Mouse (Mus musculus): ENCODE results near the gene Sgsm3. TPM values are rescaled to one million over a fixed set of nuclear protein-coding genes. Genes with fewer than 3 reads are reported as not detected.

Sgsm3 gene
- total RNA-seq, 2 experiments from 2014 or later = 77.2 to 91.3 TPM

DNA sequence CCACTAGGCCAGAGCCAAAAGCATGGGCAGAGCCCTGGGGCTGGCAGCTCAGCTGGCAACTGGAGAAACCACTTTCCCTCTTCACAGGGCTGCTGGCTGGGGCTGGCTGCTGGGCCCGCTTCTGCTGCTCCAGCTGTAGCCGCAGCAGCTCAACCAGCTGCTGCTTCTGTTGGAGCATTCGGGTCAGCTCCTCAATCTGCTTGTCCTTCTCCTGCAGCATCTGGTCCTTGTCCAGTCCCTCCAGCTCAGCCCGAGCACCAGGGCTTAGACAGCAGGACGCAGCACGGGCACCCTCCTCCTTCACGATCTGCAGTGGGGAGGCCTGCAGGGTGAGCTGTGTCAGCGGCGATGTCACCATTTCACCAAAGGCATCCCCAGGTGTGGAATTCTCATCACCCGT is 38.9 kb downstream of the Sgsm3 start:
- intact Hi-C loops (cut with DNase I) = no loop called here
- DNase-seq (ENCODE audit: low spot score in 2 of 2) = no peak

DNA sequence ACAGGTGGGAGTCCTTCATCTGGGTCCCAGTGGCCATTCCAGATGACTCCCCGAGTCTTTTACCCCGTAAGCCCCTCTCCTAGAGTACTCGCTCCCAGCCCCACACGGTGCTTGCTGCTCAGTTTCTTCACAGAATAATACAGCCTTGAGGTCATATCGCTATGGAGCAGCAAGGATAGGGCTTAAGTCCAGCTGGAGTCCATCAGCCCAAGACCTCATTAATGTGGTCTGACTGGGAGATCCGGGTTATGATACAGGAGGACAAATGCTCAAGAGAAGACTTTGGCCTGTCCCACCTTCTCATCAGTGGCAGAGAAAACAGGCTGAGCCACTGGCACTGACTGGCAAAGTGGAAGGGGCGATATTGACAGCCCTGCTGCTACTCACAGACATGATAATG is 39.7 kb downstream of the Sgsm3 start:
- no peak for DNase-seq (ENCODE audit: low spot score in 2 of 2)
- intact Hi-C loops (cut with DNase I) = no loop called here

DNA sequence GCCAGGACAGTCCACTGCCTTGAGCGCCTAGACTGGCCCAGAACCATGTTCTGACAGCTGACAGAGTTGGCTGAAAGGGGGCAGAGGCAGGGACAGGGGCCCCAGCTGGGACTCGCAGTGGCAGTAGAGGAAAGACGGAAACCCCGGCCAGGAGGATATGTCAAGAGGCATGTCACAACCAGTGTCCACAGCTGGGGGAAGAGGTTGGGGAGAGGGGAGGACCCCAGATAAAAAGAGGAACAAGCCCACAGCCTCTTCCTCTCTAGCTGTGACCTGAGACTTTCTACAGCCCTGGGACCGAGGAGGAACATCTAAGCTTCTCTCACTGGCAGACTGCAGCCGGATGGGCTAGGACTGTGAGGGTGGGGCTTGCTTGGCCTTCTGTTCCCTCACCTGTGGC is 43.8 kb downstream of the Sgsm3 start:
- intact Hi-C loops (cut with DNase I) = no loop called here
- no peak for DNase-seq (ENCODE audit: low spot score in 2 of 2)

DNA sequence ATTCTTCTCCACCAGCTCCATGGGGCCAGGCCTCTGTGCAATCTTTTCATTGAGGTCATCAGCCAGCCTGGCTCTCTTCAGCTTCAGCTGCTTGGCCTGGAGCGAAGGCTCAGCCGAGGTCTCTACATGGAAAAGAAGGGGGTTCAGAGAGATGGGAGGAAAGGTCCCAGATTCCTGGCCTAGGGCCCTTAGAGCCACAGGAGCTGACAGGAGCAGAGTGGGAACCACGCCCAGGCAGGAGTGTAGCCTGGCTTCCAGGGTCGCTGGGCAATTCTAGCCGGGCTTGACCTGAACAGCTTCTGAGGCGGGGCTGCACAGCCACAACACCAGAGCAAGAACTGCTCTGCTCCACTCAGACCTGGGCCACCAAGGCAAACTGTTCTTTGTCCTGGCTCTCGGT is 44.9 kb downstream of the Sgsm3 start:
- intact Hi-C loops (cut with DNase I) = no loop called here
- DNase-seq (ENCODE audit: low spot score in 2 of 2) = no peak

DNA sequence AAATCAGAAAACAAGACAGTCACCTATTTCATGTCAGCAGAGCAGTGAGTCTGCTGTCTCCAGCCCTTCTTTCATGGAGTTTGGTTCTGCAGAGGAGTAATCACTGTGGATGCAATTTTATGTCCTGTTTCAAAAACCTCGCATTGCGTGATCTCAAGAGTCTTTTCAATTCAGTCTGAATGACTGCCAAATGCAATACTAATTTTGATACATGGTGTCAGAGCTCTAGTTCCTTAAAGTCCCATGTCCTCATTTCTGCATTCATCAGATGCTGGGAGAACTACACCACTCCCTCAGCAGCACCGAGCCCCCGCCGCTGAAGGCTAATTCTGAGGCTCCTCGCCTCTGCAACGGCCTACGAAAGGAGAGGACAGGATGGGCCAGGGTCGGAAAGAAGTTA is 46.3 kb downstream of the Sgsm3 start:
- DNase-seq (ENCODE audit: low spot score in 2 of 2) = peak in 1 of 2 experiments; percentile 69
- intact Hi-C loops (cut with DNase I) = no loop called here

DNA sequence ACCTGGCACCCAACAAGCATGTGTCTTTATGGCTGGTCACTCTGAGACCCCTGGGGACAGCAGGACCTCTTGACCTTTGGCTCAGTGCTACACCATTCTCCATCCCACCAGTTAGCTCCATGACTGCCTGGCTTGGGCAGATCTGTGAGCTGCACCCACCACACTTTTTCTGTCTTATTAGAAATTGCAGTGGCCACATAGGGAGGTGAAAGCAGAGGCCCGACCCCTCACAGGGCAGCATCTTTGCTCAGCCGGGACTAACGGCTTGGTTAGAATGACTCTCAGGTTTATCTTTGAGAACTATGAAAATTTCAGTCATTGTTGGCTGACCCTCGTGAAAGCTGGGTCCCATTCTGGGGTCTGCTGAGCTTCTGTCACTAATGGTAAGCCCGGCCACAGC is 49.3 kb downstream of the Sgsm3 start:
- no peak for DNase-seq (ENCODE audit: low spot score in 2 of 2)
- intact Hi-C loops (cut with DNase I) = loop anchor here (1.0 to 5.0 kb wide), 2 partner anchors 35 to 172 kb away; no protein-coding TSS in a partner anchor

DNA sequence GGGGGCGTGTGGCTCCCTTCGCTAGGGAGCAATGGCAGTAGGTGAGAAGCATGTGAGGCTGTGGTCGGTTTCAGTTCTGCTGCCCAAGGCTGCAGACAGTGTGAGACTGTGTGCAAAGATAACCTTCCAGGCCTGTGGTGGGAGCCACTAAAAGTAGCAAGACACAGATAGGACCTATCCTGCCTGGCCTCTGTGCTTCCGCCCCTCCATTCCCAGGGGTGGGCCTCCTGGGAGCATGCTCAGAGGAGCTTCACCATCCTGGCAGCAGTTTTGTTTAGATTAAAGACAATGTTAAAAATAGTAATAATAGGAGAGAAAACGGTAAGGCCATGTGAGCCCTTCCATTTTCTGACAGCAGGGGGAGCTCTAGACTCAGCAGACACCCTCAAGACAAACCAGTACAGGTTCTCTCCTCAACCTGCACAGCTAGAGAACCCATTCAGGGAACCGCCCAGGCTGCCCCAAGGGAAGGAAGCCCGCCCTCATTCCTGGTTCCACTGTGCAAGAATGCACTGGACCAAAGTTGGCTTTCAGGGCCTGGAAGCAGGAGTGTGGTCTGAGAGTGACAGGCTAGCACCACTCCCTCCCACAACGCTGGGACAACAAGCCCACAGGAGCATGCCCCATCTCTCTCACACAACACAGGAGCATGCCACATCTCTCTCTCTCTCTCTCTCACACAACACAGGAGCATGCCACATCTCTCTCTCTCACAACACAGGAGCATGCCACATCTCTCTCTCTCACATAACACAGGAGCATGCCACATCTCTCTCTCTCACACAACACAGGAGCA is 50.0 kb downstream of the Sgsm3 start:
- peak; percentile 86 for DNase-seq (ENCODE audit: low spot score in 2 of 2)
- intact Hi-C loops (cut with DNase I) = loop anchor here (1.0 to 5.0 kb wide), 2 partner anchors 35 to 172 kb away; no protein-coding TSS in a partner anchor

DNA sequence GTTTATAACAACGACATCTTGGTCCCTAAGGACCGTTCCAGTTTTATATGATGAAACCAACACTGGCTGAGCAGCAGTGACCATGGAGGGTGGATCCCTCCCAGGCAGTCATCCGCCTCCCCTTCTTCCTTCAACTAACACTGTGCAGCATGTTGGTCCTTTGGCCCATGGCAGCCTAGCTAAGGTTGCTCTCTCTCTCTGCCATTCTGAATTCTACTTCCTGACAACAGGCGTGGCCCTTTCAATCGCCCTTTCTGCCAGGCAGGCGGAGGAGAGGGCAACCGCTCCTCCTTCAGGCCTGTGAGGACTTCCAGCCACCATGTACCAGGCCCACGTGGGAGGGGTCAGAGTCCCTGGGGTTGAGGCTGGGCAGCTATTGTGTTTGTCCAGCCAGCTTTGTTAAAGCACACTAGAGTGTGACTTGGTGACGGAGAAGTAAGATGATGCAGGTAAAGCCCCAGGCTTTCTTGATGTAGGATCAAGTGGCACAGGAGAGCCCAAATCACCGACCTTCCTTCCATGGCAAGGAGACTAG is 53.4 kb downstream of the Sgsm3 start:
- no peak for DNase-seq (ENCODE audit: low spot score in 2 of 2)
- intact Hi-C loops (cut with DNase I) = no loop called here

DNA sequence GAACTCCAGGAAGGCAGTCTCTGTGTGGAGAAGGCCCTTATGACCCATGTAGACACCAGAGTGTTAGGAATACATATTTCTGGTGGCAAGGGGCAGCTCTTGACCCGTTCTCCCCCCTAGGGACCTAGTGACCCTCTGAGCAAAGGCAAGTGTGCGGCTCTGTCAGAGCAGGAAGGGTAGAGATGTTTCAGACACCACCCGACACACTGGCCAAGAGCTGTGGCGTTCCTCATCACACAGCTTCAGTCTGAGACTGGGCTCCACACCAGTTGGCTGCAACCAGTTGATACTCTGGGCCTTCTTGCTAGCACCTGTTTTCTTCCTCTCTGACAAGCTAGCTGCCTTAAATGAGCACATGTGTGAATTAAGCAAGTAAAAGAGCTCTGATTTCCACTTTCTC is 54.0 kb downstream of the Sgsm3 start:
- no peak for DNase-seq (ENCODE audit: low spot score in 2 of 2)
- intact Hi-C loops (cut with DNase I) = no loop called here

DNA sequence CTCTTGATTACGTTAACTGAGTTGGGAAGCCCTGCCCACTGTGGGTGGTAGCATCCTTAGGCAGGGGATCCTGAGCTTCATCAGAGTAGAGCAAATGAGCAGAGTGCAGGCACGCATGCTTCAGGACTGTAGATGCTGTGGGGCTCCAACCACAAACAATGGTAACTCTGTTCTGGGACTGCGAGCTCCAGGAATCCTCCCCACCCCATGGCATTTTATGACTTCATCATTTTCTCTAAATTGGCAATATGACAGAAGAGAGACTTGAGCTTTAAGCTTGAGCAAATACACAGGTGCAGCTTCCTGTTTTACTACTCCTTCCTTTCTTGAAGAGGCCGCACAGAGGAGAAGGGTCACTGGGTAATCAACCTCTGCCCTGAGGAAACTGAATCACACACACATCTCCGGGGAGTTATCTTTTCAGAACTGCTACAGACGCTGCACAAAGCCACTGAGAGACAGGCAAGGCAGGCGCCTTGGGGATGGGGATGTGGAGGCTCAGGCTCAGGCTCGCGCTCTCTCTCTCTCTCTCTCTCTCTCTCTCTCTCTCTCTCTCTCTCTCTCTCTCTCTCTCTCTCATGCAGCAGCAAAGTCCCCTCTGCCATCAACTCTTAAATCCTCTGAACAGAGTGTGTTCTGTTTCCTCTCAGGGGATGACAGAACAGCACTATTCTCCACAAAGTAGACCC is 55.5 kb downstream of the Sgsm3 start:
- DNase-seq (ENCODE audit: low spot score in 2 of 2) = no peak
- intact Hi-C loops (cut with DNase I) = no loop called here

DNA sequence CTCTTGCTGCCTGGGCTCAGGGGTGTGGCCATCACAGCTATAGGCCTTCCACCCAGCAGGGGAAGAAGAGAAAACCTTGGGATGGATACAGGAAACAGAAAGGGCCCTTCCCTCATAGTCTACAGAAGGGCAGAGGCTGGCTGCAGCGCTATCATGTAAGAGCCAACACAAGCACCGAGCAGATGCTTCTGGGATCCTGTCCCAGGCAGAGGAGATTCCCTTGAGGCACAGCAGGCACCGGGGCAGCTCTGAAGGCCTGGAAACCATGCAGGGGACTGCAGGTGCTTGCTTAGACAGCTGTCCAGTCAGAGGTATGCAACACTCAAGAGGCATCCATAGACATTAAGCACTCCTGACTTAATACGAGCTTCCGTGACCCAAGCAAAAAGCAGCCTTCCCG is 56.6 kb downstream of the Sgsm3 start:
- DNase-seq (ENCODE audit: low spot score in 2 of 2) = no peak
- intact Hi-C loops (cut with DNase I) = no loop called here

DNA sequence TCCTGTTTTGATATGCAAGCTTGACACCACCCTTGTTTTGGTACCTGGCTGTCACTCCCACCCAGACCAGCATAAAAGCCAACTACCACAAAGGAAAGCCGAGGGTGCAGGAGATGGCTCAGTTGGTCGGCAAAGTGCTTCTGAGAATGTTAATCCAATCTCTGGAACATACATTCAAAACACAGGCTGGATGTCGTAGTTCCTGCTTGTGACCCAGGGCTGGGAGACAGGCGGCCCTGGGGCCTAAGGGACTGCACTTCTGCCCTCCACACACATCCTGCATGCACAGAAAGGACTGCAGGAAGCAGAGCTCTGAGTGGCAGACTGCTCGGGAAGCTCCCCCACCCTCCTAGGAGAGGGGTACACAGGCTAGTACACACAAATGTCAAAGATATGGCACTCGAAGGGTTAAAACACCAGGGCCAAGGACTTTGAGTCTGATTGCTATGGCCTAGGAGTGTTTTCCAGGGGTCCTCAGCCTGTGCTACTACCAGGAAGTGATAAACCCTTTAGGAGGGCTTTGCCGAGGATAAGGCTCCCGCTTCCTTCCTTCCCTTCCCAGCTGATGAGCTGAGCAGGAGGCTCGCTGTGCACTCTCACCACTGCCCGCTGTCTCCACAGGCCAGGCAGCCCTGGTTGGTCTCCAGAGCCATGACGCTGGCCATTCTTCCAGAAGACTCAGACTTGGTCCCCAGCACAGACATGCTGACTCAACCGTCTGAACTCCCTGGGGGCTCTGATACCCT is 58.0 kb downstream of the Sgsm3 start:
- intact Hi-C loops (cut with DNase I) = no loop called here
- DNase-seq (ENCODE audit: low spot score in 2 of 2) = no peak

DNA sequence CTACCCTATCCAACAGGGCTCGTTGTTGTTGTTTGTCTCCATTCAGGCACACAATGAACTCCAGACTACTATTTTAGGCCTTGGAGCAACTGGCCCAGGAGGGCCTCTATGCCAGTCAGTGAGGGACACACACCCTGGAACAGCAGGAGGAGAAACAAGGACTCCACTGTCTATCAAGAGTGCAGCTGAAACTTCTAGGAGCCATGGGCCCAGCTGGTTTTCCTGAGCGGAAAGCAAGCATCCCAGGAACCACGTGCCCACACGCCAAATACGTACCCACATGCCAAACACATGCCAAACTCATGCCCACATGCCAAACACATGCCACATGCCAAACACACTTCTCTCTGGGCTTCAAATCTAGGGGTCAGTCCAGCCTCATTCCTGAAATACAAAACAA is 60.9 kb downstream of the Sgsm3 start:
- DNase-seq (ENCODE audit: low spot score in 2 of 2) = no peak
- intact Hi-C loops (cut with DNase I) = no loop called here

DNA sequence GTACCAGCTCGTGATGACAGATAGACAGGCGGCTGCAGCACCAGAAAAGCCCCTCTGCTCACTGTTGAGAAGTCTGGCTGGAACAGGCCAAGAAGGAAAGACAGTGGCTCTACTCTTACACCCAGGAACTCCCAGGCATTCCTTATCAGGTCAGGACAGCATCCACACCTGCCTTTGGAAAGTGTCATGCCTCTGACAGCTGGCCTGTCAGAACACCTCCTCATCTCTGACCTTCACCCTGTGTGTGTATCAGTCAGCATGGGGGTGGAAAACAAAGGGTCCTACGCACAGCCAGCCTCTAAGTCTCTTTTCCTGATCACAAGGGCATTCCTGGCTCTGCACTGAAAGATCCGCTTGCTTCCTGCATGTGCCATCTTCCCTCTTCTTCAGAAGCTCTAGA is 64.2 kb downstream of the Sgsm3 start:
- DNase-seq (ENCODE audit: low spot score in 2 of 2) = no peak
- intact Hi-C loops (cut with DNase I) = no loop called here

DNA sequence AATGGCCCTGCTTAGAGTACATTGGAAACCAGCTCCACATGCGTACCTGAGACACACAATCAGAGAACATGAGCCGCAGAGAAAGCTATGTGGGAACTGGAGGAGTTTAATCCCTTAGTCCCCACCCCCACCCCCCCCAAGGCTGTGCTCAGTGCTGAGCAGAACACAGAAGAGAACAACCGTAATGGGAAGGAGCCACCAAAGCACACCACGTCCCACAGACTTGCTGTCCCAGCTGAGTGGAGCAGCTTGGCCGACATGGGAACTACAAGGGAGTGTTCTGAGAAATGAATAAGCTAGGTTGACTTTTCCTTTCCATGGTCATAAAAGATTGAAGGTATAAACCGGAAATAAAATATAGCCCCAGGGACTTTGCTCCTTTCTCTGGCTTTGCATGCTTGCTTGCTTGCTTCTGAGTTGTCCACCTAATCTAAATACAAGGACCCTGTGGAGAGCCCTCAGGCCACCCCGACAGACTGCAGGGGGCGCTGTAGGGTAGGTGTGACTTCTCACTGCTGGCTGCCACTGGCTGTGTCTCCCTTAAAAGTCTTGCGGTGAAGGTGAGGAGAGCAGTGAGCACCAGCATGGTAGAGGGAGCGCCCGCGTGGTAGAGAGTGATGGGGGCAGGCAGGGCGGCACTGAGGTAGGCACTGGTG is 64.8 kb downstream of the Sgsm3 start:
- intact Hi-C loops (cut with DNase I) = no loop called here
- DNase-seq (ENCODE audit: low spot score in 2 of 2) = no peak

DNA sequence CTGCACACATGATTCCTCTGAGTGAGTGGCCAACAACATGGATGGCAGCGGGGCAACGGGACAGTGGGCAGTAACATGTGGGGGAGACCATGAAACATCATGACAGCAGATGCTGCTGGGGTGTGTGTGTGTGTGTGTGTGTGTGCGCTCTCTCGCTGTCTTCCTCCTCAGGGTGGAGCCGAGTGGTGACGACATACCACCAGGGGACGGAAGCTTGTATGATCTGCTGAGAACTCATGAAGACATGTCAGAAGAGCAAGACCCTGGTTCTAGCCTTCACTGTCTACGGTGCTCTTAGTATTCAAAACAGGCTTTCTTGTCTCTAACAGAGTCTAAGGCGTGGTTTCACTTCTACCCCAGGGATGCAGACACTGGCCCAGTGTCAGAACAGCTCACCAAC is 66.9 kb downstream of the Sgsm3 start:
- intact Hi-C loops (cut with DNase I) = no loop called here
- DNase-seq (ENCODE audit: low spot score in 2 of 2) = no peak

DNA sequence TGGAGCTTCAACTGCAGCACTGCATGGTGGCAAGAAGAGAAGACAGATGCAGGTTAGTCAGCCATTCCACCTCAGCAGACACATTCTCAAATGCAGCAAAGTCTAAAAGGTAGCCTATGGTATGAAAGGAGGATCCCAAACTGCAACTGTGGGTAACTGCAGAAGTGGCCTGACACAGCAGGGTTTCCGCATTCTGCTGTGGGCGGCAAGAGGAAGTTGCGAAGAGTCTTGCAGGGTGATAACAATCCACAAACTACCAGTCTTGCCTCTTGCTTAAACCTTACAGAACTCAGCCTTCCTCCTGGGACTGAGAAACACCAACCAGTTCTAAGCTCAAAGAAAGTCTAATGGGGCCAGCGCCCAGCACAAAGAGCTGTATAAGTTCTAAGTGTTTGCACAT is 67.8 kb downstream of the Sgsm3 start:
- DNase-seq (ENCODE audit: low spot score in 2 of 2) = no peak
- intact Hi-C loops (cut with DNase I) = no loop called here

DNA sequence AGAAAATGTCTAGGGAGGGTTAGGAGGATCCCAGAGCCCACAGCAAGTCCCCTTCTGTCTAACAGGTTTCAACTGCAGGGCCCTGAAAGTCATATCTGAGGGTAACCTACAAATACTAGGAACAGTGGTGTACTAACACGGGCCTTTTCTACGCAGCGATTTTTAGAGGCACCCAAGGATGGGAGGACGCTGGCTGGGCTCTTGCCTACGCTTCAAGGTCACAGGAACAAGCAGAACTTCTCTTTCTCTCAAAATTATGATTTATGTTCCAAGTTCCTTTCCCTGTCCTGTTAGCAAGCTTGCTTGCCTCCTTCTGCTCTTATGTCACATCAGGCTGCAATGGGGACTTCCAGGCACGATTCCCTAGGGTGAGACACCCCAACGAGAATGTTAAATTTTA is 68.5 kb downstream of the Sgsm3 start:
- intact Hi-C loops (cut with DNase I) = no loop called here
- no peak for DNase-seq (ENCODE audit: low spot score in 2 of 2)

DNA sequence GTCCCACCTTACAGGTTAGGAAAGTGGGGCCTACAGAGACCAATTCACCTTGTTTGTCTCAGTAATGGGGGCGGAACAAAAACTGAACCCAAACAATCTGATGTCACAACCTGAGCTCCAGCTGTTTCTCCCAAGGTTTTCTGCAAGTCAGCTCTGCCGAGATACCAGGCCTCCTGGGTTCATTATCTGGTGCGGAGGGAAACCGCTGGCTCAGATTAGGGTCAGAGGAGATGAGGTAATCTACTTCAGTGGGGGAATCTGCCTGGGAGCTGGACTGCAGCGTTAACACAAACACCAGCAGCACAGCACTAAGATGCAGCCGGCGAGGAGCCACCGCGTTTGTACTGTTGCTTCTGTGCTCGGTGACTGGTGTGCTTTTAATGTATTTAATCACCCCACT is 69.9 kb downstream of the Sgsm3 start:
- DNase-seq (ENCODE audit: low spot score in 2 of 2) = no peak
- intact Hi-C loops (cut with DNase I) = no loop called here

All from left cerebral cortex, postnatal 25 days (tissue).